Mouse (Mus musculus): ENCODE data around the gene Tbx3.

DNA sequence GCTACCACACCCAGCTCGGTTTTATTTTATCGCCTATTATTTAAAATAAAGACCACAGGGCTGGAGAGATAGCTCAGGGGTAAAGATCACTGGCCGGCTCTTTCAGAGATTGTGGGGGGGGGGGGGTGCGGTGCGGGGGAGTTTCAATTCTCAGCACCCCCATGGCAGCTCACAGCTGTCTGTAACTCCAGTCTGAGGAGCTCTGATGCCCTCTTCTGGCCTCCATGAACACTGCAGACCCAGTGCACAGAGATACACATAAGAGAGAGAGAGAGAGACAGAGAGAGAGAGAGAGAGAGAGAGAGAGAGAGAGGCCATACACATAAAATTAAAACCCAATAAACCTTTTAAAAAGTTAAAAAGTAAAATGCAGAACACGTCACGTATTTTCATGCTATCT is 34.4 kb downstream of the Tbx3 start:
- no peak for TF ChIP-seq CTCF (IDR thresholded peaks at IDR 0.05; ENCODE audit: low read depth)
- TF ChIP-seq EP300 (IDR thresholded peaks at IDR 0.05; ENCODE audit: low read depth), result no peak
